Mouse (Mus musculus) heart, postnatal 10 days (tissue): Measurements from ENCODE around the gene Lrriq1. TPM values are rescaled to one million over a fixed set of nuclear protein-coding genes. Genes with fewer than 3 reads are reported as not detected.

Experiments
- DNase-seq, 2 experiments: peaks; one replicate each; pipeline ENCODE4 v3.0.0; 2021
- intact Hi-C: fragments of 180-260 bp; cut with DNase I; formaldehyde crosslinking; loops from one replicate; pipeline ENCODE4 v1.15.1; 2025
- total RNA-seq, 2 experiments: library from RNA; stranded (reverse); gene quantifications; 2 replicates each; pipeline ENCODE4 v1.2.3; 2021

The Lrriq1 gene
- total RNA-seq, 2 experiments from 2014 or later = 0.05 TPM; not detected in 1

GRCm38 (mm10) chr10:103029730-103030490 lies 206.2 kb downstream of the Lrriq1 start, which contains the start of gene Alx1:
Gene Alx1 (minus strand): TSS chr10:103030215.
- intact Hi-C loops = no loop called here
- peak in 1 of 2 experiments; percentile 7 for DNase-seq

GRCm38 (mm10) chr10:103029132-103029729 lies 206.9 kb downstream of the Lrriq1 start:
- intact Hi-C loops = no loop called here
- no peak for DNase-seq

GRCm38 (mm10) chr10:103028253-103029131 lies 207.6 kb downstream of the Lrriq1 start:
- peak; percentile 19 to 20 for DNase-seq
- intact Hi-C loops = no loop called here

- intact Hi-C loops = no loop called here
- peak; percentile 11 to 27 for DNase-seq
Observed at GRCm38 (mm10) chr10:103027931-103028252, 208.2 kb downstream of the Lrriq1 start.

- intact Hi-C loops = no loop called here
- peak; percentile 43 to 44 for DNase-seq
Observed at GRCm38 (mm10) chr10:103027226-103027930, 208.7 kb downstream of the Lrriq1 start.

- intact Hi-C loops = no loop called here
- DNase-seq = peak; percentile 35 to 43
Observed at GRCm38 (mm10) chr10:103026636-103027225, 209.4 kb downstream of the Lrriq1 start.

GRCm38 (mm10) chr10:103002556-103002955 lies 233.6 kb downstream of the Lrriq1 start:
- intact Hi-C loops = no loop called here

GRCm38 (mm10) chr10:103000902-103001301 lies 235.2 kb downstream of the Lrriq1 start:
- intact Hi-C loops = no loop called here
- no peak for DNase-seq

More at GRCm38 (mm10) chr10:103002556-103002955, 233.6 kb downstream of the Lrriq1 start:
- DNase-seq = no peak

GRCm38 (mm10) chr10:102999584-102999983 lies 236.5 kb downstream of the Lrriq1 start:
- intact Hi-C loops = no loop called here
- DNase-seq = no peak

Other genes with a start within 250 kb of the Lrriq1 start
- gene Alx1, start 206.1 kb downstream of the Lrriq1 start, total RNA-seq = not detected
- gene Slc6a15, start 131.5 kb upstream of the Lrriq1 start, total RNA-seq = under 1 TPM; 0.27 to 0.55 TPM